Mouse (Mus musculus) heart, postnatal 0 days (tissue): ENCODE results near the gene Ston2.

Experiments
- CTCF ChIP-seq: IDR thresholded peaks from 2 replicates; pipeline ENCODE4 v1.5.1; 2016; ENCODE audit warnings: antibody characterized with exemption, control low read depth, low read depth
- EP300 ChIP-seq: IDR thresholded peaks from 2 replicates; pipeline ENCODE4 v1.6.1; 2016; ENCODE audit warnings: antibody characterized with exemption, low read depth

GRCm38 (mm10) chr12:91748241-91748865 lies 39.8 kb downstream of the Ston2 start:
- TF ChIP-seq CTCF = no peak
- TF ChIP-seq EP300 = no peak
